Mouse (Mus musculus) E14TG2a.4 (cell line): ENCODE measurements around the gene Elf1.

ENCODE experiments used
- CTCF ChIP-seq: conservative IDR thresholded peaks from 2 replicates; pipeline ENCODE4 v1.5.1; 2014; ENCODE audit warnings: low read length
- NANOG ChIP-seq: IDR thresholded peaks from 2 replicates; pipeline ENCODE4 v1.6.1; 2014; ENCODE audit warnings: borderline replicate concordance, low read length, mixed read lengths

GRCm38 (mm10) chr14:79516751-79517150, 35.8 kb downstream of the Elf1 start:
- TF ChIP-seq CTCF (no peak), NANOG (no peak)
